Comparison of ENCODE assay signal across 8 mouse cellular contexts in the genomic region with DNA sequence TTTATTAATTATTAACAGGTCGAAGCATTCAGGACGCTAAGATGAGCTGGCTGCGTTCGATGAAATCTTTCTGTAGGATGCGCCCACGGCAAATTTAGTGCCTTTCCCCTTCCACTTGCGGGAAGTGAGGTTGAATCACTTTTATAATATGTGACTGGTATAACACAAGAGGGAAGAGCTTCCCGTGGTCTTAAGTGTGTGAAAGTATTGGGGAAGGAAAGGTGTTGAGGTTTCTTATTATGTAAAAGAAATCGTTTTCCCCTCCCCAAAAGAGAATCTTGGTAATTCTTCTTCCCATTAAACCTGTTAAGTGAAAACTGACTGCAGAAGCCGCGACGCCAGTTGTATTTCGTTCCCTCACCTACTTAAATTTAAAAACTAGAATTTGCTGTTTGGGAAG.
A peak's percentile ranks its signal among the peaks of the same experiment; 100 is the strongest.
DNase-seq lines count a peak whose midpoint lies in the region; ATAC-seq and TF ChIP-seq lines count a peak whose summit lies in the region.

No protein-coding gene starts in this region.

- H3K36me3 ChIP-seq in forebrain, embryonic 10.5 days (replicated peaks) = no peaks in the 10 kb centered on the region
- no peaks in the 10 kb centered on the region for H3K36me3 ChIP-seq in intestine, embryonic 16.5 days (ENCODE audit: control insufficient read depth, insufficient read depth, low read length)
- H3K36me3 ChIP-seq in neural tube, embryonic 12.5 days = no peaks in the 10 kb centered on the region

- H3K27me3 ChIP-seq in forebrain, embryonic 10.5 days (ENCODE audit: poor library complexity, severe bottlenecking) = peaks cover 71% of the 10 kb centered on the region
- H3K27me3 ChIP-seq in intestine, embryonic 16.5 days (replicated peaks; ENCODE audit: control insufficient read depth, insufficient read depth, low read length) = peaks cover 9% of the 10 kb centered on the region; the same call in 1 of the 2 replicates
- H3K27me3 ChIP-seq in neural tube, embryonic 12.5 days (replicated peaks) = peaks cover 32% of the 10 kb centered on the region

- peak overlapping the region; percentile 99 for H3K4me2 ChIP-seq in intestine, embryonic 16.5 days (ENCODE audit: low read depth, low read length)
- peak overlapping the region; percentile 99 for H3K4me2 ChIP-seq in neural tube, embryonic 12.5 days (replicated peaks)

- peaks cover 60% of the 10 kb centered on the region for H3K4me1 ChIP-seq in forebrain, embryonic 10.5 days
- peaks cover 10% of the 10 kb centered on the region; the same call in 1 of the 2 replicates for H3K4me1 ChIP-seq in intestine, embryonic 16.5 days (ENCODE audit: control insufficient read depth, insufficient read depth, low read length)
- H3K4me1 ChIP-seq in neural tube, embryonic 12.5 days = peaks cover 17% of the 10 kb centered on the region

- DNase-seq in layer of hippocampus, adult 2 months (ENCODE audit: low spot score in 2 of 2) = no peak
- no peak for DNase-seq in layer of hippocampus, adult 9-10 months (ENCODE audit: low spot score)
- no peak for DNase-seq in forebrain, embryonic 10.5 days (ENCODE audit: extremely low spot score, low spot score)
- DNase-seq in ovary, adult 18-20 months (ENCODE audit: low spot score) = no peak
- no peak for DNase-seq in layer of hippocampus, postnatal 14 days (ENCODE audit: low spot score in 2 of 2)
- no peak for DNase-seq in gastrocnemius, postnatal 10 days

- H3K9me3 ChIP-seq in forebrain, embryonic 10.5 days = no peaks in the 10 kb centered on the region
- no peaks in the 10 kb centered on the region for H3K9me3 ChIP-seq in intestine, embryonic 16.5 days (ENCODE audit: control insufficient read depth, low read length)
- no peaks in the 10 kb centered on the region for H3K9me3 ChIP-seq in neural tube, embryonic 12.5 days

- H3K27ac ChIP-seq in layer of hippocampus, adult 2 months = no peak overlapping the region
- H3K27ac ChIP-seq in forebrain, embryonic 10.5 days = peak overlapping the region; percentile 87; the same call in 1 of the 2 replicates
- no peak overlapping the region for H3K27ac ChIP-seq in intestine, embryonic 16.5 days (ENCODE audit: low read length)
- H3K27ac ChIP-seq in neural tube, embryonic 12.5 days = no peak overlapping the region

- WGBS in forebrain, embryonic 10.5 days = 6% methylated on average over 13 of the region's 13 CpGs
- WGBS in intestine, embryonic 16.5 days = 16% methylated on average over 13 of the region's 13 CpGs
- 5% methylated on average over 13 of the region's 13 CpGs for WGBS in neural tube, embryonic 12.5 days

- no peak overlapping the region for H3K9ac ChIP-seq in intestine, embryonic 16.5 days (ENCODE audit: low read depth, low read length)
- no peak overlapping the region for H3K9ac ChIP-seq in neural tube, embryonic 12.5 days

- peak overlapping the region; percentile 83 for H3K4me3 ChIP-seq in layer of hippocampus, adult 2 months
- peak overlapping the region; percentile 83 for H3K4me3 ChIP-seq in forebrain, embryonic 10.5 days
- H3K4me3 ChIP-seq in intestine, embryonic 16.5 days (ENCODE audit: low read length) = peak overlapping the region; percentile 69
- H3K4me3 ChIP-seq in neural tube, embryonic 12.5 days = peak overlapping the region; percentile 67; the same call in 1 of the 2 replicates

- no peak for TF ChIP-seq CTCF in layer of hippocampus, adult 2 months (conservative IDR thresholded peaks at IDR 0.05)

- ATAC-seq in intestine, embryonic 16.5 days = no peak
- no peak for ATAC-seq in neural tube, embryonic 12.5 days (ENCODE audit: low FRiP score, low read depth)
